Mouse (Mus musculus) liver, postnatal 0 days (tissue): ENCODE measurements around the gene Wnt3.

Experiments
- CTCF ChIP-seq: sonication (generic); IDR thresholded peaks from 2 replicates; pipeline ENCODE4 v1.5.1; 2016; ENCODE audit warnings: antibody characterized with exemption, low read depth
- EP300 ChIP-seq: IDR thresholded peaks from 2 replicates; pipeline ENCODE4 v1.6.1; 2016; ENCODE audit warnings: antibody characterized with exemption, low read depth, mild to moderate bottlenecking

GRCm38 (mm10) chr11:103827201-103827600 lies 53.3 kb downstream of the Wnt3 start:
- no peak for TF ChIP-seq CTCF
- TF ChIP-seq EP300, result no peak
